Mouse (Mus musculus) liver, embryonic 14.5 days (tissue): ENCODE results near the gene Ccm2. TPM values are rescaled to one million over a fixed set of nuclear protein-coding genes. Genes with fewer than 3 reads are reported as not detected.

Experiments
- ATAC-seq: fragments of 200-750 bp; cut with Nextera tagmentation; 2 replicates; pipeline ENCODE4 v1.8.0; 2017; ENCODE audit warnings: moderate number of reproducible peaks, mild to moderate bottlenecking, moderate library complexity; ENCODE audit not compliant: insufficient read depth
- DNase-seq, 3 experiments: peaks; one replicate each; pipeline ENCODE4 v3.0.0-alpha.2; 2012 to 2013; ENCODE audit warnings: low read depth in 3 of 3, low spot score in 3 of 3
- H3K27ac ChIP-seq: fragments of 300-500 bp; sonication (generic); 2 replicates; pipeline ENCODE4 v1.5.1; 2014; ENCODE audit warnings: moderate library complexity, mild to moderate bottlenecking, control low read depth, inconsistent platforms
- H3K27me3 ChIP-seq: fragments of 300-500 bp; sonication (generic); 2 replicates; pipeline ENCODE4 v1.6.1; 2014; ENCODE audit warnings: mild to moderate bottlenecking, low read length, moderate library complexity; ENCODE audit not compliant: control insufficient read depth, insufficient read depth
- H3K36me3 ChIP-seq: fragments of 300-500 bp; sonication (generic); replicated peaks from 2 replicates; pipeline ENCODE4 v1.6.1; 2014; ENCODE audit warnings: low read depth; ENCODE audit not compliant: control insufficient read depth, insufficient read depth
- H3K4me1 ChIP-seq, 2 experiments: fragments of 200-500 bp in 1 of 2; fragments of 300-500 bp in 1 of 2; sonication (generic) in 1 of 2; replicated peaks; 2 replicates each; pipeline ENCODE4 v1.6.1; 2012 to 2014; ENCODE audit warnings: antibody characterized with exemption in 1 of 2, inconsistent platforms in 1 of 2, low read length in 1 of 2; ENCODE audit not compliant: control insufficient read depth in 2 of 2, insufficient read depth in 2 of 2
- H3K4me2 ChIP-seq: fragments of 300-500 bp; sonication (generic); 2 replicates; pipeline ENCODE4 v1.6.1; 2014; ENCODE audit warnings: low read depth, mild to moderate bottlenecking, control low read depth, moderate library complexity
- H3K4me3 ChIP-seq, 2 experiments: fragments of 200-500 bp in 1 of 2; fragments of 300-500 bp in 1 of 2; sonication (generic) in 1 of 2; 2 replicates each; pipeline ENCODE4 v1.5.1; 2012 to 2014; ENCODE audit warnings: low read depth in 2 of 2, low read length in 2 of 2, mild to moderate bottlenecking in 2 of 2, control low read depth in 1 of 2, inconsistent platforms in 1 of 2, moderate library complexity in 1 of 2; ENCODE audit not compliant: insufficient read depth in 1 of 2
- H3K9ac ChIP-seq: fragments of 300-500 bp; sonication (generic); replicated peaks from 2 replicates; pipeline ENCODE4 v1.6.1; 2014; ENCODE audit warnings: mild to moderate bottlenecking, control low read depth, moderate library complexity
- H3K9me3 ChIP-seq: fragments of 300-500 bp; sonication (generic); 2 replicates; pipeline ENCODE4 v1.6.1; 2016; ENCODE audit warnings: low read length, mixed read lengths; ENCODE audit not compliant: control insufficient read depth
- CTCF ChIP-seq: IDR thresholded peaks from 2 replicates; pipeline ENCODE4 v1.5.1; 2016; ENCODE audit warnings: antibody characterized with exemption, low read depth, control low read depth
- EP300 ChIP-seq: IDR thresholded peaks from 2 replicates; pipeline ENCODE4 v1.6.1; 2016; ENCODE audit warnings: antibody characterized with exemption, low read depth
- WGBS: fragments of 180-500 bp; shearing (Covaris S2); extraction: QIAGEN DNeasy Blood & Tissue Kit; methylation state at CpG from one replicate; pipeline ENCODE4 v1.1.7; 2014; ENCODE audit not compliant: insufficient replicate concordance; 5-methylcytosine and 5-hydroxymethylcytosine counted together
- polyA plus RNA-seq, 2 experiments: library from polyadenylated mRNA; depleted of rRNA in 1 of 2; stranded (reverse) in 1 of 2; unstranded in 1 of 2; fragments of >200 nt; fragmentation: Nextera tagmentation in 1 of 2; extraction: Ambion mirVana in 1 of 2; gene quantifications; 2 replicates each; pipeline versions ENCODE4 v1.2.1 to v1.2.3; 2012 to 2014

The Ccm2 gene
- polyA plus RNA-seq, 2 experiments, result 33.1 to 39.4 TPM

DNA sequence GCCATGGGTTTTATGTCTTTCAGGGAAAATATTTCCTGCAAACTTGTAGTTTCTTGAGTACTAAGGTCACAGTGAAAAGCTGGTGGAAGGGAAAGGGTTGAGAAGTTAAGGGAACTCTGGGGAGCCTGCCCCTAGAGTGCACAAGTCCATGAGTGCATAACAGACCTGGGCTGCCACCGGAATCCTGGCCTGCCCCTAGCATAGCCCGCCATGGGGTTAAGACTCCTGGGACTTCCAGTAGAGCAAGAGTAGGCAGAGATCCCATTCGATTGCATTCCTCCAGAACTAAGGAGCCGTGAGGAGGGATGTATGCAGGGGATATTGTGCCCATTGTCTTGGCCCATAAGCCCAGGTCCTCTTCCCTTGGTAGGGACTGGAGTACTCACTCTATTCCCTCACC lies 14.8 kb downstream of the Ccm2 start:
- DNase-seq, result no peak
- Histone ChIP-seq H3K4me2 (peak overlapping the region; percentile 28; the same call in 1 of the 2 replicates), H3K4me3 (peak overlapping the region; percentile 15 to 39; a peak in 2 of 4 replicates), H3K27me3 (no peaks in the 10 kb centered on the region), H3K4me1 (peaks cover 2 to 11% of the 10 kb centered on the region in 2 experiments; a peak in 2 of 4 replicates), H3K36me3 (no peaks in the 10 kb centered on the region; the same call in 1 of the 2 replicates), H3K9ac (no peak overlapping the region), H3K9me3 (no peaks in the 10 kb centered on the region), H3K27ac (no peak overlapping the region)
- no peak for TF ChIP-seq EP300
- TF ChIP-seq CTCF, result no peak
- 50% methylated on average over 4 of the region's 4 CpGs for WGBS
- no peak for ATAC-seq

DNA sequence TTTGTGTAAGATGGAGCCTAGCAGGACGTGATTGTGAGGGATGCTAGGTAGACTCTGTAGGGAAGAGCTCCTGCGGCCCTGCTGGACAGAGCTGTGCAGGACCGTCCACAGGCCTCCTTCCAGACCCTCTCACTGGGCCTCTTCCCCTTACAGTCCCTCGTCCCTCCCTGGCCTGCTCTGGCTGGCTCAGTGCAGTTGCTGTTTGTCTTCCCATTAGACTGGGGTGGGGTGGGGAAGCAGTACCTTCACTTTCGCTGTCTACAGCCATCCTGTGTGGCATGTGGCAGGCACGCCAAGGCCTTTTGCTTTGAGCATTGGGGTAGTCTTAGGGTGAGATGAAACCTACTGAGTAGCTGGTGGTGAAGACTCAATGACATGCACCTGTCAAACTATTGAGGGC lies 15.7 kb downstream of the Ccm2 start:
- WGBS, result 42% methylated on average over 6 of the region's 6 CpGs
- Histone ChIP-seq H3K4me3 (no peak overlapping the region), H3K36me3 (no peaks in the 10 kb centered on the region; the same call in 1 of the 2 replicates), H3K4me1 (peaks cover 2 to 12% of the 10 kb centered on the region in 2 experiments; a peak in 3 of 4 replicates), H3K9me3 (no peaks in the 10 kb centered on the region), H3K27me3 (no peaks in the 10 kb centered on the region), H3K27ac (no peak overlapping the region), H3K9ac (no peak overlapping the region), H3K4me2 (0 out of 2 replicates have a peak overlapping the region, but pooled peaks have one; percentile 11)
- TF ChIP-seq EP300 (no peak), CTCF (no peak)
- peak; percentile 23; the same call in 1 of the 2 replicates for ATAC-seq
- DNase-seq, result no peak

DNA sequence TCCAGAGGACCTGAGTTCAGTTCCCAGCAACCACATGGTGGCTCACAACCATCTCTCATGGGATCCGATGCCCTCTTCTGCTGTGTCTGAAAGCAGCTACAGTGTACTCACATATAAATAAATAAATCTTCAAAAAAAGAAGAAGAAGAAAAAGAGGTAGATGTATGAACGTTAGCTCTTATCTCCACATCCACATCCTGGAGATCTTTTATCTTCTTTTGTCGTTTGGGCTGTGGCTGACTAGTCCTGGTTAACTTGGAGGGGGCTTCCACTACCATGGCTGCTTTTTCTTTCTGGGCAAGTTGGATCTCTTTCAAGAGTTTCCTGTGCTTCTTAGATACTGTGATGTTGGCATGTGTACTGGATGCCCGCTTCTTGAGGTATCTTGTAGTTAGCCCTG lies 16.5 kb downstream of the Ccm2 start:
- H3K9me3 ChIP-seq, result no peaks in the 10 kb centered on the region
- H3K9ac ChIP-seq, result no peak overlapping the region
- no peak for TF ChIP-seq CTCF
- TF ChIP-seq EP300, result no peak
- H3K27me3 ChIP-seq, result no peaks in the 10 kb centered on the region
- peaks cover 4 to 15% of the 10 kb centered on the region in 2 experiments for H3K4me1 ChIP-seq
- H3K4me3 ChIP-seq, result no peak overlapping the region
- ATAC-seq (no peak), DNase-seq (no peak)
- no peak overlapping the region for H3K27ac ChIP-seq
- WGBS, result 50% methylated on average over 4 of the region's 4 CpGs
- H3K36me3 ChIP-seq, result no peaks in the 10 kb centered on the region; the same call in 1 of the 2 replicates
- H3K4me2 ChIP-seq, result no peak overlapping the region

DNA sequence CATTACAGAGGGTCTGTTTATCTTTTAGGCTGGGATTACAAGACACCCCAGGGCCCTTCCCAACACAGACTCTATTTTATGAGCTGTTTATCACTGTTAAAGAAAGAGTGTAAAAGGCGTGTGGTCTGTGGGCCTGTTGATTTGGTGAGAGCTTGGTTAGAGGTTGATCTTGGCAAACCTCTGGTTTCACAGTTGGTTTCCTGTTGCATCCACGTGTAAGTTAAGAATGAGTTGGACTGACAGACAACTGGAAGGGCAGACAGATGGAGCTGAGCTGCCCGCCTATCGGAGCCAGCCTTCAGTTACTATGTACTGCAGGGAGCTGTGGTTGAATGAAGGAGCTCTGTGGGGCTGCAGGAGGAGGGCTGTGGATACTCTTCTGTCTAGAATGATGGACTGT lies 19.8 kb downstream of the Ccm2 start:
- no peak overlapping the region for H3K4me3 ChIP-seq
- WGBS, result 33% methylated on average over 4 of the region's 4 CpGs
- H3K9me3 ChIP-seq, result no peaks in the 10 kb centered on the region
- H3K27me3 ChIP-seq, result no peaks in the 10 kb centered on the region
- H3K9ac ChIP-seq, result no peak overlapping the region
- ATAC-seq (no peak), DNase-seq (no peak)
- TF ChIP-seq CTCF, result no peak
- TF ChIP-seq EP300, result no peak
- no peak overlapping the region for H3K4me2 ChIP-seq
- peaks cover 6 to 22% of the 10 kb centered on the region in 2 experiments for H3K4me1 ChIP-seq
- H3K36me3 ChIP-seq, result peaks cover 4% of the 10 kb centered on the region
- H3K27ac ChIP-seq, result no peak overlapping the region

DNA sequence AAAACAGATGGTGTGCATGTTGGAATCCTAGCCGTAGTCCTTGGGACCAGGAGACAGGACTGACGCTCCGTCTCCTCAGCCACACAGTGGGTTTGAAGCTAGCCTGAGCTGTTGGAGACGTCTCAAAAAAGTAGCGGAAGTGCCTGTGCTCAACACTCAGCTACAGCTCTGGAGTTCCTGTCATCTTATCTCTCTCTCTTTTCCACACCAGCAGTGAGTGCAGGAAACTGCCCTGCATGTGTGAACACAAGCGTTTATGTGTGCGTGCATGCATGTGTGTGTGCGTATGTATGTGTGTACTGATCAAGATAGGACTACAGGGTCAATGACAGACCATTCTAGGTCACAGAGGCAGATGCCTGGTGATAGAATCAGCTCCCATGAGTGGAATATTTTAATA lies 21.3 kb downstream of the Ccm2 start:
- DNase-seq (no peak), ATAC-seq (peak; percentile 55; the same call in 1 of the 2 replicates)
- Histone ChIP-seq H3K36me3 (peaks cover 7% of the 10 kb centered on the region), H3K27ac (no peak overlapping the region; the same call in 1 of the 2 replicates), H3K9me3 (no peaks in the 10 kb centered on the region), H3K9ac (no peak overlapping the region), H3K4me2 (no peak overlapping the region), H3K27me3 (no peaks in the 10 kb centered on the region), H3K4me1 (peaks cover 6 to 17% of the 10 kb centered on the region in 2 experiments), H3K4me3 (no peak overlapping the region)
- no peak for TF ChIP-seq EP300
- no peak for TF ChIP-seq CTCF
- WGBS, result 20% methylated on average over 8 of the region's 8 CpGs
